Mouse (Mus musculus): ENCODE data around the gene Prr27.

Prr27 gene

DNA sequence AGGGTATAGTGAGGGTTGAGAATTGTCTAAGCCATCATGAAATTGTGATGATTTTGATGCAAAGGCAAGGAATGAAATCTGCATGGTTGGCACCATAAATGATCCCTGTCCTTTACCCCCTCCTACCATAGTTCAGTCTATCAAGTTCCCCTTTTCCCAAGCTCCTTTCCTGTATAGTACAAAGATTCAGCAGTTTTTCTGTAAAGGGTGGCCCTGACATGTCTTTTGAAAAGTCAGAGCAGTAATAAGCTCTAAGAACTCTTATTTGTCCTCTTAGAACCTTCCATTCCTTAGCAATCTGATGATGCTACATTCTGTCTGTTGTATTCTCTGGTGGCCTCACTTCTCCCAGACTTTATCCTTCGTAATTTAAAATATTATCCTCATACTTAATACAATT, at the start of gene Prr27:
Prr27 (plus strand) TSS at position 301 of the 400 bp plus-strand sequence.
- no peak for DNase-seq

DNA sequence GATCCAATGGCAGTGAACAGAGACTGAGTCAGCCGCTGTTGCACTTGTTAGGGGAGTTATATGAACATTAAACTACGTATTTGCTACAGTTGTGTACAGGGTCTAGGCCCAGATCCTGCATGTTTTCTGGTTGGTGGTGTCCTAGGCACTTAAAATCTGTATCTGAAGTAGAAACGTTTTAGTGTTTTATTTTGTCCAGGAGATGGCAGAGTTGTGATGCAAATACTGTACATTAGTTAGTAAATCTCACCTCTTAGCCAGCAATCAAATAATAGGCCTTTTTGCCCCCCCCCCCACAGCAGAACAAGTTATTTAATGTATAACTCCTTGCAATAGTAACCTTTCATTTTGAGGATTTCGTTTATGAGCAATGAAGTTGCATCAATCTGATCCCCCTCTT, 42.8 kb upstream of the Prr27 start:
- DNase-seq, result no peak

DNA sequence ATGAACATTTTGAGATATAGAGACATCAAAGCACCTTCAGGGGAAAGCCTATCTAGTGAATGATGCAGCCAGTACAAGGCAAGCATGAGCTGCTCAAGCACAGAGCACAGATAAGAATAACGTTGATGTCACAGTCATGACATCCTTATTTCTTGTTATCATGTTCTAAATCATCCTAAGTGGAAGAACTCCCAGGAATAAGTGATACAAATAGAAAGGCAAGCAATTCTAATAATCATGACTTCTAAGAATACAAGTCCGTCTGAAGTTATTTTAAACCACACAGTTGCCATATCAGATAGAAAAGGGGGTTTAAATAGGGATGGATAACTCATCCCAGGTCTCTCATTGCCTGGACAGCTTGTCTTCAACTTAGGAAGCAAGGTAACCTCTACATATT, 17.7 kb upstream of the Prr27 start, which contains the start of gene Csn1s2b:
Csn1s2b (plus strand) TSS at position 301 of the 400 bp plus-strand sequence.
- no peak for DNase-seq

DNA sequence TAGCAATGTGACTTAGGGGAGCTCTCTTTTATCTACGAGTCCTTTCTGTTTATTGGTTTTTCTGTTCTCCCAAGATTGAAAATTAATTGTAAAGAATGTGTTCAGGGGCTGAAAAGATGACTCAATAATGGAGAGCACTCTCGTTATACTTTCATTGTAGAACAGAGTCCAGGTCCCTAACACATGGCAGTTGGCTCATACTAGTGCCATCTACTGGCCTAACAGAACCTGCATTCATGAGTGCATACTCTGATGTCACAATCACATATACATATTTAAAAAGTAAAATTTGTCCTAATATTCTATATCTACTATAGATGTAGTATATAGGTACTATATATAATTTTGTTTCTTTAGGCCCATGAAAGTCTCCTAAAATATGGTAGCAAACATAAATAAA, 16.2 kb upstream of the Prr27 start:
- no peak for DNase-seq

DNA sequence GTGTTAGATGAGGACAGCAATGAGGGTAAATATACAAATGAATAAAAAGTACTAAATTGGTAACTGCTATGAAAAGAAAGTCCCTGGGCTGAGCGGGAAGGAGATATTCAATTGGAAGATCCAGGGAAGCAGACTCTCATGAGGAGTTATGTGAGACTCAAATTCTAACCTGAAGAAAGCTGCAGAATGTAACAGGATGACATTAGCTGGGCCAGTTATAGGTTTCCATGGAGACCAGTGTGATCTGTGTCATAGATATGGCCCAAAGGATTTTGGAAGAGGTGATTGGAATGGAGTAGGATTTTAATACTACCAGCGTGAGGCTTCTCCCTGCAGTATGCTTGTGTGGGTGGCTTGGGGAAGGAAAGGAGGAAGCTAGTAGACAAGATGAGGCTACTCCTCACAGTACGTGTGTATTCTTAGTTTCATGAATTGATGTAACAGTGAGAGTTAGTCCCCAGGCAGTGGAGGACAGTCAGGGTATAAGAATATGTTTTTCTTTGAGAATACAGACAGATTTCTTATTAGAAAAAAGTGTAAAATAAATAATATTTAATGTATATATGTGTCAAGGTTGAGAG, 29.7 kb downstream of the Prr27 start:
- DNase-seq, result no peak

DNA sequence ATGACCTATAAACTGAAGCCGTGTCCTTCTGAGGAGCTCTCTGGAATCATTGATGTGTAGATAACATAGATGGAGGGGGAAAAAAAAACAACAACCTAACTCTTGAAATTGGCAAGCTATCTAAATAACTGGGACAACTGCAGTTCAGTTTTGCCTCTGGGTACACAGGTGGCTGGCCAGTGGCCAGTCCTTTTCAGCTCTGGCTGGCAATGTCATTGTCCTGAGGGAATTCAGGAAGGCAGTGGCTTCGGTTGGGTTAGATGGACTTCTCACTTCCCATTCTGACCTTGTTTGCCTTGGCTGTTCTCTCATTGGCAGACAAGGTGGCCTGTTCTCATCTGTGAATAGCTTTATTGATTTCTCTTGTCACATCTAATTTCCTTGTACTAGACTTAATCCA, 44.6 kb downstream of the Prr27 start:
- DNase-seq, result no peak

DNA sequence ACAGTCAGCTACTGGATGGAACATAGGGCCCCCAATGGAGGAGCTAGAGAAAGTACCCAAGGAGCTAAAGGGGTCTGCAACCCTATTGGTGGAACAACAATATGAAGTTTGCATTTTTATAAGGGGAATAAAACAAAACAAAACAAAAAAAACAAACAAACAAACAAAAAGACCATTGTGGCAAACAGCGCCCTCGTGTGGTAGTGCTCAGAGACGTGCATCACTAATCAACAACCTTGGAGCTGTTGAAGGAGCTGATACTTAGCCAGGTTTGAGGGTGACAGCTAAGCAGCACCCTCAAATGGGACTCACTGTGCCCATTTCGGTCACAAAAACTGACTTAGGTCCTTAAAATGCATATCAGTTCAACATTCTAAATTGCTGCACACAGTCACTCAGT, 45.9 kb downstream of the Prr27 start:
- DNase-seq, result no peak

DNA sequence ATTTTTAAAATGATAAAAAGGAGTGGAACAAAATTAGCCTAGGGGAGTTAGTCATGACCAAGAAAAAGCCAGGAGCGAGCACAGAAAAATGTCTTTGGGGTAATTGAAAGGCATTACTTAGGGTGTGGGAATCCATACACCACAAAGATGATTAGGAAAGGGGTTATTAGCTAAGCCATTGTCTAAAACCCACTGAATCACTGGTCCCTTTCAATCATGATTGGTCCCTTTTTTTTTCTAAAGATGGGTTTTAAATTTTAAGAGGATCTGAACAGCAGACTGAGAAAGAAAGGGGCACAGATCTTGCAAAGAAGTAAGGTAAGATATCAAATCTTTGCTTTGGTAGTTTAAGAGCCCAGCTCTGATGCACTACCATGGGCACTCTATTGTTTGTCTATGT, 59.2 kb downstream of the Prr27 start, which contains the start of gene Odam:
Odam (plus strand) TSS at position 301 of the 400 bp plus-strand sequence.
- no peak for DNase-seq

Measured in liver (tissue).